Mouse (Mus musculus) c-Kit-positive CD71-positive TER-119-negative erythroid progenitor cells, embryonic 14.5 days (primary cell): ENCODE measurements at regions not wholly inside any gene's neighbourhood (a gene's known extent, or its start where the extent isn't known, plus 50 kb on each side); places are given as distances from the start of the nearest gene placed in this dataset.

ENCODE experiments used
- DNase-seq: peaks from one replicate; pipeline ENCODE4 v3.0.0-alpha.2; 2013; ENCODE audit warnings: low read depth

GRCm38 (mm10) chr10:100685748-100686147, 95.5 kb downstream of the 1700017N19Rik start:
- DNase-seq = no peak

GRCm38 (mm10) chr10:100695944-100696343, 105.7 kb downstream of the 1700017N19Rik start:
- no peak for DNase-seq

GRCm38 (mm10) chr10:100699206-100699605, 108.9 kb downstream of the 1700017N19Rik start:
- DNase-seq = no peak

- DNase-seq = no peak
Measured at GRCm38 (mm10) chr10:100700281-100701205, 110.3 kb downstream of the 1700017N19Rik start.

GRCm38 (mm10) chr10:100701938-100702337, 111.7 kb downstream of the 1700017N19Rik start:
- no peak for DNase-seq

- DNase-seq = no peak
Measured at GRCm38 (mm10) chr10:100716084-100716667, 125.9 kb downstream of the 1700017N19Rik start.

GRCm38 (mm10) chr10:100718574-100718973, 128.3 kb downstream of the 1700017N19Rik start:
- DNase-seq = no peak

GRCm38 (mm10) chr10:100741269-100741668, 151.0 kb downstream of the 1700017N19Rik start:
- DNase-seq = no peak

GRCm38 (mm10) chr10:100742065-100742464, 151.8 kb downstream of the 1700017N19Rik start:
- DNase-seq = peak; percentile 15

GRCm38 (mm10) chr10:100746151-100746550, 155.9 kb downstream of the 1700017N19Rik start:
- DNase-seq = no peak

GRCm38 (mm10) chr10:100754957-100755356, 164.7 kb downstream of the 1700017N19Rik start:
- no peak for DNase-seq

- DNase-seq = no peak
Measured at GRCm38 (mm10) chr10:100774252-100774651, 184.0 kb downstream of the 1700017N19Rik start.

- no peak for DNase-seq
Measured at GRCm38 (mm10) chr10:100792166-100792565, 201.9 kb downstream of the 1700017N19Rik start.

- no peak for DNase-seq
Measured at GRCm38 (mm10) chr10:100792569-100792968, 202.3 kb downstream of the 1700017N19Rik start.

- no peak for DNase-seq
Measured at GRCm38 (mm10) chr10:100795215-100795972, 205.1 kb downstream of the 1700017N19Rik start.

GRCm38 (mm10) chr10:100811639-100812038, 221.4 kb downstream of the 1700017N19Rik start:
- no peak for DNase-seq

- DNase-seq = no peak
Measured at GRCm38 (mm10) chr10:100834794-100835193, 244.5 kb downstream of the 1700017N19Rik start.

- no peak for DNase-seq
Measured at GRCm38 (mm10) chr10:100853213-100853612, 262.9 kb downstream of the 1700017N19Rik start.

GRCm38 (mm10) chr10:100856509-100856908, 266.2 kb downstream of the 1700017N19Rik start:
- no peak for DNase-seq

GRCm38 (mm10) chr10:100865501-100866181, 275.4 kb downstream of the 1700017N19Rik start:
- no peak for DNase-seq

GRCm38 (mm10) chr10:100868360-100868916, 278.2 kb downstream of the 1700017N19Rik start:
- DNase-seq = no peak
